Mouse (Mus musculus) bone marrow macrophage, adult 2 months (primary cell): ENCODE results near the gene Lrpprc.

Source experiments
- CTCF ChIP-seq: IDR thresholded peaks from 2 replicates; pipeline ENCODE4 v1.5.1; 2012; ENCODE audit warnings: low read depth, mild to moderate bottlenecking, low read length, moderate library complexity
- POLR2A ChIP-seq: IDR thresholded peaks from 2 replicates; pipeline ENCODE4 v1.6.1; 2012; ENCODE audit warnings: mild to moderate bottlenecking, low read depth, low read length, borderline replicate concordance

GRCm38 (mm10) chr17:84708818-84709217 lies 81.8 kb downstream of the Lrpprc start:
- no peak for TF ChIP-seq CTCF
- no peak for TF ChIP-seq POLR2A
